Mouse (Mus musculus) kidney, postnatal 36 days (tissue): ENCODE data around the gene March4.

ENCODE experiments used
- DNase-seq, 2 experiments: peaks; one replicate each; pipeline ENCODE4 v3.0.0; 2021 to 2022; ENCODE audit warnings: mixed read lengths in 2 of 2

The March4 gene

GRCm38 (mm10) chr1:72380544-72380943, 156.2 kb downstream of the March4 start:
- no peak for DNase-seq

DNA sequence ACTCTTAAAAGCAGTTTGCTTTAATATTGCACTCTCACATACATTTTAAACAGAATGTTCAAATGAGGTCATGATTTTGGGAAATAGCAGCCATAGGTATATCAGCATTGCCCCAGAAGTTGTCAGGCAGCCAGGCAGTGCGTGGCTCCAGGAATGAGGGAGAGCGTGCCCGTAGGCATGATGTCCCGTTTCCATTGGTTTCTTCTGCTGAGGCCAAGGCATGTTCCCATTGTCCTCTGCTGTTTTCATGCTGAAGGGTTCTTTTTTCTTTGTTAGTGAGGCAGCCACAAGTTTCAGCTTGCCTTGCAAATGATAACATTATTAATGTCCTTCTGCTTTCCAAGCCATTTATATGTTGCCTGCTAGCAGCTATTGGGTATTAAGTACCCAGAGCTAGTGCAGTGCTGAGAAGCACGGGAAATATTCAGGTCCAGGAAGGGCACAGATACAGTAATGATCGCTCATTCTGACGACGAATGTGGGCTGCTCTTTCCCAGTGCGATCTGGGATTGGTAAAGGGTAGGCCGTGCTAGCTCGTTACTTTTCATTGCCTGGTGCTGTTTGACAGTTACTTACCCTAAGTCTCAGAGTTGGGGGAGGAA, 156.9 kb downstream of the March4 start:
- no peak for DNase-seq

DNA sequence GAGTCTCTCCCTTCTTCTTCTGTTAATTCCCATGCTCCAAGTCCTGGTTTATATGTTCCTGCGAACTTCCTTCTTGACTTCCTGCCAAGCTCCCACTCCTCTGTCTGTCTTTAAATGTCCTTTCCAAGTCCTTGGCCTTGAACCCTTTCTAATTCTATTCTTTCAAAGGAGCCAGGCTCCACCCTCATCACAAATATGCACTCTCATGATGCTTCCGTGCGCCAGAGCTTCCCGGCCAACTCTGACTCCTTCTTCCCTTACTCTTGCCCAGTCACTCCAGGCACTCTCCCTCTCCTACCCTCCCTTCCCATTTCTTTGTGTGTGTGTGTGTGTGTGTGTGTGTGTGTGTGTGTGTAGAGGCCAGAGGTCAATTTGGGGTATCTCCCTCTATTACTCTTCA, 158.6 kb downstream of the March4 start:
- no peak for DNase-seq
